Mouse (Mus musculus) ovary, postnatal 14 days (tissue): Measurements from ENCODE around the gene Rai1.
A peak's percentile ranks its signal among the peaks of the same experiment; 100 is the strongest.

Experiments used
- DNase-seq: peaks from one replicate; pipeline ENCODE4 v3.0.0; 2022; ENCODE audit warnings: low spot score

Rai1 gene

GRCm38 (mm10) chr11:60104810-60105592 lies at the start of gene Rai1:
Gene Rai1, plus strand, starts transcription at chr11:60105013.
- peak; percentile 95 for DNase-seq

- no peak for DNase-seq
Observed at GRCm38 (mm10) chr11:60056520-60056919, 48.3 kb upstream of the Rai1 start.

GRCm38 (mm10) chr11:60057987-60058386 lies 46.8 kb upstream of the Rai1 start:
- no peak for DNase-seq

- no peak for DNase-seq
Observed at GRCm38 (mm10) chr11:60058441-60058840, 46.4 kb upstream of the Rai1 start.

- DNase-seq: no peak
Observed at GRCm38 (mm10) chr11:60060026-60060425, 44.8 kb upstream of the Rai1 start.

GRCm38 (mm10) chr11:60061504-60062006 lies 43.3 kb upstream of the Rai1 start:
- DNase-seq: no peak

- DNase-seq: no peak
Observed at GRCm38 (mm10) chr11:60065267-60065666, 39.5 kb upstream of the Rai1 start.

GRCm38 (mm10) chr11:60067646-60068045 lies 37.2 kb upstream of the Rai1 start:
- no peak for DNase-seq

GRCm38 (mm10) chr11:60068631-60069030 lies 36.2 kb upstream of the Rai1 start:
- DNase-seq: no peak

- DNase-seq: peak; percentile 44
Observed at GRCm38 (mm10) chr11:60070599-60070998, 34.2 kb upstream of the Rai1 start.

GRCm38 (mm10) chr11:60071221-60071620 lies 33.6 kb upstream of the Rai1 start:
- no peak for DNase-seq

- DNase-seq: no peak
Observed at GRCm38 (mm10) chr11:60073121-60073520, 31.7 kb upstream of the Rai1 start.

- DNase-seq: no peak
Observed at GRCm38 (mm10) chr11:60073936-60074502, 30.8 kb upstream of the Rai1 start.

GRCm38 (mm10) chr11:60076183-60076582 lies 28.6 kb upstream of the Rai1 start:
- DNase-seq: no peak

- DNase-seq: peak; percentile 63
Observed at GRCm38 (mm10) chr11:60076790-60077189, 28.0 kb upstream of the Rai1 start.

GRCm38 (mm10) chr11:60084589-60084988 lies 20.2 kb upstream of the Rai1 start:
- DNase-seq: no peak

GRCm38 (mm10) chr11:60086676-60087075 lies 18.1 kb upstream of the Rai1 start:
- DNase-seq: no peak

- no peak for DNase-seq
Observed at GRCm38 (mm10) chr11:60088947-60089346, 15.9 kb upstream of the Rai1 start.

- DNase-seq: no peak
Observed at GRCm38 (mm10) chr11:60090696-60091421, 14.0 kb upstream of the Rai1 start.

- DNase-seq: no peak
Observed at GRCm38 (mm10) chr11:60091422-60091761, 13.4 kb upstream of the Rai1 start.

GRCm38 (mm10) chr11:60093227-60093626 lies 11.6 kb upstream of the Rai1 start:
- DNase-seq: no peak

- DNase-seq: no peak
Observed at GRCm38 (mm10) chr11:60093984-60094587, 10.7 kb upstream of the Rai1 start.
